Mouse (Mus musculus): ENCODE results near the gene Ptpdc1. TPM values are rescaled to one million over a fixed set of nuclear protein-coding genes. Genes with fewer than 3 reads are reported as not detected.

Ptpdc1 gene
- polyA plus RNA-seq, 1 experiment from 2014 or later: 10.7 TPM

DNA sequence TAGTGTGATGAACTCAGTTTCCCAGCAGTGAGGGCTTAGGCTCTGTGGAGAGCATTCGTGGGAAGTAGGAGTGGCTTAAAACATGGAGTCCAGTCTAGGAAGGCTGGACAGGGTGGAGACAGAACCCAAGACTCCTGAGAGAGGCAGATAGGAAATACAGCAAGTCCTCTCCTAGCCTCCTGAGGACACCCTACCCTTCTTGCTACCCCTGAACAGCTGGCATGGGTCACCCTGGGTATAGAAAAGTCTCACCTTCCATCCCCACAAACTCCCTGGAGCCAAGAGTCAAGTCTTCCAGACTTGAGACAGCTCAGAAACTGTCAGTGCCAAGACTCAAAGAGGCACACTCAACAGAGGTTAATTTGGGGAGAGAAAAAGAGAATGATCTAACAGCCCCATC, 36.1 kb upstream of the Ptpdc1 start:
- Histone ChIP-seq H3K4me1 (replicated peaks; ENCODE audit: insufficient read depth, low read length) (peaks cover 12% of the 10 kb centered on the region), H3K36me3 (ENCODE audit: insufficient read depth, low read length) (no peaks in the 10 kb centered on the region), H3K27me3 (ENCODE audit: insufficient read depth, low read length) (peaks cover 96% of the 10 kb centered on the region), H3K4me3 (replicated peaks; ENCODE audit: low read depth, low read length) (no peak overlapping the region), H3K9ac (ENCODE audit: low read depth, low read length) (no peak overlapping the region), H3K9me3 (replicated peaks; ENCODE audit: low read length) (no peaks in the 10 kb centered on the region), H3K4me2 (ENCODE audit: low read length) (no peak overlapping the region), H3K27ac (no peak overlapping the region)
- ATAC-seq (replicated peaks; ENCODE audit: low FRiP score, low read depth) (no peak), DNase-seq (ENCODE audit: low spot score) (no peak)
- WGBS: 6% methylated on average over 1 of the region's 1 CpGs
- no peak for TF ChIP-seq CTCF (IDR thresholded peaks at IDR 0.05; ENCODE audit: low read depth)

GRCm38 (mm10) chr13:48660741-48661140, 35.3 kb upstream of the Ptpdc1 start:
- TF ChIP-seq CTCF (IDR thresholded peaks at IDR 0.05; ENCODE audit: low read depth): no peak
- Histone ChIP-seq H3K4me3 (replicated peaks; ENCODE audit: low read depth, low read length) (no peak overlapping the region), H3K27ac (no peak overlapping the region), H3K4me1 (replicated peaks; ENCODE audit: insufficient read depth, low read length) (peaks cover 9% of the 10 kb centered on the region), H3K27me3 (ENCODE audit: insufficient read depth, low read length) (peaks cover 95% of the 10 kb centered on the region), H3K4me2 (ENCODE audit: low read length) (no peak overlapping the region), H3K36me3 (ENCODE audit: insufficient read depth, low read length) (no peaks in the 10 kb centered on the region), H3K9ac (ENCODE audit: low read depth, low read length) (no peak overlapping the region), H3K9me3 (replicated peaks; ENCODE audit: low read length) (no peaks in the 10 kb centered on the region)
- DNase-seq (ENCODE audit: low spot score) (no peak), ATAC-seq (replicated peaks; ENCODE audit: low FRiP score, low read depth) (no peak)
- WGBS: 7% methylated on average over 6 of the region's 6 CpGs

- H3K9ac ChIP-seq (ENCODE audit: low read depth, low read length): no peak overlapping the region
Observed at GRCm38 (mm10) chr13:48660221-48660734, 34.8 kb upstream of the Ptpdc1 start.

DNA sequence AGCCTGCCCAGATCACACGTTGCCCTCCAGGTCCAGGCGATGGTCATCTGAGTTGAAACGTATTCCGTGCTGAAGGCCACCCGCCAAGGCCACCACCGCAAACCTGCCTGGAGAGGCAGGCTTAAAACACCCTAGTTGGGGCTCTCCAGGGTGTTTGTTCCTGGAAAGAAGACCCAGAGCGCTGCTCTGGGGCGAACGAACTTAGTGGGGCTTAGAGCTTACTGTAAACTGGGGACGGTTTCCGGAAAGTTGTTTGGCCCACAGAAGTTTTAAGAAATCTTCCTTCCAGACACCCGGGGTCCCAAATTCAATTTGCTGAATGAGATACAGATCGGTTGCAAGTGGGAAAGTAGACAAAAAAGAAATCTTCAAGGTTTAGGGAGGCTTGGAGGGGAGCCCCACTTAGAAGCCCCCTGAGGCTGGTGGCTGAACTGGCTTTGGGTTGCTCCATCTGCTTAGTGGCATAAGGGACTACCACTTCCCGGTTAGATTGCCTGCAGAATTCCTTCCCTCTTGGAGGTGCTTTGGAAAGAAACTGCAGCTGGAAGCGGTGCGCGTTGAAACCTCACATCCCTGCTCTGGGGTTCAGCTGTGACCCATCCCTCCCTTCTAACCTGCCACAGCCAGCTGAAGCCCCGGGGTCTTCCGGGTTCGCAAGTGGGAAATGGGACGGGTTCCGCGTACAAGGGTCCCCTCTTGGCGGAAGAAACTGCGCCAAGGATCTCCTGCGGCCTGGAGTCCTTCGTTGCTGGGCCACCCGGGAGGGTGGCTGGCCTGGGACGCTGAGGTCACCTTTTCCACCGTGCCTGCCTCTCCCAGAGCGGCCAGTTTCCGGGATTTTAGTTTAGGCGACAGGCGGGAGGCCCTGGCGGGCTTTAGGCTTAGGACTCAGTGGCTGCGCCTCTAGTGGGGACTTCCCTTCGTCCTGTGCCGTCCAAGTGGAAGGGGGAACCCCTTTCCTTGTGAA, 34.1 kb upstream of the Ptpdc1 start:
- H3K4me3 ChIP-seq (replicated peaks; ENCODE audit: low read depth, low read length): peak overlapping the region; percentile 8; the same call in 1 of the 2 replicates
- H3K9me3 ChIP-seq (replicated peaks; ENCODE audit: low read length): no peaks in the 10 kb centered on the region
- H3K4me1 ChIP-seq (replicated peaks; ENCODE audit: insufficient read depth, low read length): peaks cover 8% of the 10 kb centered on the region
- DNase-seq (ENCODE audit: low spot score): no peak
- ATAC-seq (replicated peaks; ENCODE audit: low FRiP score, low read depth): no peak
- TF ChIP-seq CTCF (IDR thresholded peaks at IDR 0.05; ENCODE audit: low read depth): no peak; the same call in 1 of the 2 replicates
- 3% methylated on average over 38 of the region's 38 CpGs for WGBS
- H3K27ac ChIP-seq: no peak overlapping the region
- no peak overlapping the region for H3K9ac ChIP-seq (ENCODE audit: low read depth, low read length)
- H3K4me2 ChIP-seq (ENCODE audit: low read length): peak overlapping the region; percentile 31
- no peaks in the 10 kb centered on the region for H3K36me3 ChIP-seq (ENCODE audit: insufficient read depth, low read length)
- peaks cover 83% of the 10 kb centered on the region for H3K27me3 ChIP-seq (ENCODE audit: insufficient read depth, low read length)

More at GRCm38 (mm10) chr13:48660221-48660734, 34.8 kb upstream of the Ptpdc1 start:
- DNase-seq (ENCODE audit: low spot score) (no peak), ATAC-seq (replicated peaks; ENCODE audit: low FRiP score, low read depth) (no peak)
- no peak for TF ChIP-seq CTCF (IDR thresholded peaks at IDR 0.05; ENCODE audit: low read depth)
- H3K4me1 ChIP-seq (replicated peaks; ENCODE audit: insufficient read depth, low read length): peaks cover 8% of the 10 kb centered on the region
- H3K36me3 ChIP-seq (ENCODE audit: insufficient read depth, low read length): no peaks in the 10 kb centered on the region
- WGBS: 1% methylated on average over 11 of the region's 11 CpGs
- peaks cover 90% of the 10 kb centered on the region for H3K27me3 ChIP-seq (ENCODE audit: insufficient read depth, low read length)
- no peak overlapping the region for H3K4me3 ChIP-seq (replicated peaks; ENCODE audit: low read depth, low read length)
- no peaks in the 10 kb centered on the region for H3K9me3 ChIP-seq (replicated peaks; ENCODE audit: low read length)
- no peak overlapping the region for H3K27ac ChIP-seq
- H3K4me2 ChIP-seq (ENCODE audit: low read length): no peak overlapping the region

DNA sequence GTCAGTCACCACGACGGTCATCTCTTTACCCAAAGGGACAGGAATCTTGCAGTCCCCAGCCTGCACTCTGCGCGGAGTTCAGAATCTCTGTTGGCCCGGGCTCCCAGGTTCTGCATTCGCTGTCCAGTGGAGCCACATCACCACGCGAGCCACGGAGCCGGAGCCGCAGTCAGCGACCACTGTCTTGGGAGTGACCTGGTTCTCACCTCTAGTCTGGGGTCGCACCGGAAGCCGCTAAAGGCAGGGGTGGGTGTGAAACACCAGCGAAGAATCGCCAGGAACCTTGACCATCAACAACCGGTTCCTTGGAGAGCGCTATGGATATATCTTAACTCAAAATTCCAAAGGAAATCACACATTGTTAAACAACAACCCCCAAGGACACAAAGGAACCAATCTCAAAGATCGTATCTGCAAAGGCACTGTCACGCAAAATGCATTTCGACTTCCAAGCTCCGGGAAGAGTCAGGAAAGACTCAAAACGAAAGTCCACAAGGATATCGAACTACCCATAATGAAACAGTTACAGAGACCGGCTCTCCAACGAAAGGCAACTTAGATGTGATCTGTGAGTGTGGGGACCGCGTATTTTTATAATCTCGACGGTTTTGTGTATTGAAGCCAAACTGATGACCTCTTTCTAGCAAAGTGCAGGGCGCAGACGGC, 33.3 kb upstream of the Ptpdc1 start:
- no peaks in the 10 kb centered on the region for H3K9me3 ChIP-seq (replicated peaks; ENCODE audit: low read length)
- peaks cover 8% of the 10 kb centered on the region for H3K4me1 ChIP-seq (replicated peaks; ENCODE audit: insufficient read depth, low read length)
- ATAC-seq (replicated peaks; ENCODE audit: low FRiP score, low read depth): no peak
- H3K4me3 ChIP-seq (replicated peaks; ENCODE audit: low read depth, low read length): peak overlapping the region; percentile 6; the same call in 1 of the 2 replicates
- H3K27ac ChIP-seq: no peak overlapping the region
- peaks cover 80% of the 10 kb centered on the region for H3K27me3 ChIP-seq (ENCODE audit: insufficient read depth, low read length)
- under 1% methylated on average over 33 of the region's 33 CpGs for WGBS
- no peak for DNase-seq (ENCODE audit: low spot score)
- no peaks in the 10 kb centered on the region for H3K36me3 ChIP-seq (ENCODE audit: insufficient read depth, low read length)
- peak overlapping the region; percentile 31 for H3K4me2 ChIP-seq (ENCODE audit: low read length)
- no peak overlapping the region for H3K9ac ChIP-seq (ENCODE audit: low read depth, low read length)
- no peak for TF ChIP-seq CTCF (IDR thresholded peaks at IDR 0.05; ENCODE audit: low read depth)

DNA sequence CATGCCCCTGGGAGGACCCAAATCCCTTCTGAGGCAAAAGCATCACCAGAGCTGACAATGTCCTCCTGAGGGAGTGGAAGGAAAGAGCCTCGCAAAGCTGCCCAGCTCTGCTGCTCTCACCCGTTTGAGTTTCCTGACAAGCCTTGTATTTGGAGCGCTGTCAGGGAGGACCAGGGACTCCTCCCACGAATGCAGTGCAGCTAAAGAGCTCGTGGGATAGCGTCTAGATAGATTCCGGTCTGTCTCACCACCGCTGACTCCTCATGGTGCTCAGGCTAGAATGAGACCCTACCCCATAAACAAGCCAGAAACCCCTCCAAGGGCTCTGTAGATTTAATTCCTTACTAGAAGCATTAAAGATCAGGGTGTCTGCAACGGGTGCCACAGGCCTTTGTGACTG, 32.3 kb upstream of the Ptpdc1 start:
- ATAC-seq (replicated peaks; ENCODE audit: low FRiP score, low read depth): no peak
- H3K27me3 ChIP-seq (ENCODE audit: insufficient read depth, low read length): peaks cover 72% of the 10 kb centered on the region

More for the DNA sequence above, 32.3 kb upstream of the Ptpdc1 start:
- no peak for TF ChIP-seq CTCF (IDR thresholded peaks at IDR 0.05; ENCODE audit: low read depth)
- Histone ChIP-seq H3K9ac (ENCODE audit: low read depth, low read length) (no peak overlapping the region), H3K9me3 (replicated peaks; ENCODE audit: low read length) (no peaks in the 10 kb centered on the region), H3K4me3 (replicated peaks; ENCODE audit: low read depth, low read length) (no peak overlapping the region), H3K36me3 (ENCODE audit: insufficient read depth, low read length) (no peaks in the 10 kb centered on the region), H3K27ac (no peak overlapping the region), H3K4me1 (replicated peaks; ENCODE audit: insufficient read depth, low read length) (peaks cover 2% of the 10 kb centered on the region), H3K4me2 (ENCODE audit: low read length) (no peak overlapping the region)
- WGBS: 2% methylated on average over 9 of the region's 9 CpGs
- DNase-seq (ENCODE audit: low spot score): no peak
